Mouse (Mus musculus) liver, embryonic 13.5 days (tissue): ENCODE data around the gene Nop2. TPM values are rescaled to one million over a fixed set of nuclear protein-coding genes. Genes with fewer than 3 reads are reported as not detected.

Experiments
- ATAC-seq: fragments of 200-750 bp; cut with Nextera tagmentation; 2 replicates; pipeline ENCODE4 v1.8.0; 2017; ENCODE audit warnings: low read depth, mild to moderate bottlenecking, moderate number of reproducible peaks, moderate library complexity
- DNase-seq: peaks from one replicate; pipeline ENCODE4 v3.0.0; 2022
- H3K27ac ChIP-seq: fragments of 300-500 bp; sonication (generic); 2 replicates; pipeline ENCODE4 v1.5.1; 2015; ENCODE audit warnings: moderate library complexity, mild to moderate bottlenecking, inconsistent platforms
- H3K27me3 ChIP-seq: fragments of 300-500 bp; sonication (generic); 2 replicates; pipeline ENCODE4 v1.6.1; 2015; ENCODE audit warnings: mild to moderate bottlenecking, inconsistent platforms
- H3K36me3 ChIP-seq: fragments of 300-500 bp; sonication (generic); 2 replicates; pipeline ENCODE4 v1.6.1; 2015; ENCODE audit warnings: mild to moderate bottlenecking, inconsistent platforms
- H3K4me1 ChIP-seq: fragments of 300-500 bp; sonication (generic); replicated peaks from 2 replicates; pipeline ENCODE4 v1.6.1; 2015; ENCODE audit warnings: inconsistent platforms
- H3K4me2 ChIP-seq: fragments of 300-500 bp; sonication (generic); 2 replicates; pipeline ENCODE4 v1.6.1; 2015; ENCODE audit warnings: inconsistent platforms, mild to moderate bottlenecking, moderate library complexity
- H3K4me3 ChIP-seq: fragments of 300-500 bp; sonication (generic); replicated peaks from 2 replicates; pipeline ENCODE4 v1.5.1; 2015; ENCODE audit warnings: mild to moderate bottlenecking, inconsistent platforms
- H3K9ac ChIP-seq: fragments of 300-500 bp; sonication (generic); 2 replicates; pipeline ENCODE4 v1.6.1; 2015; ENCODE audit warnings: mild to moderate bottlenecking, inconsistent platforms
- H3K9me3 ChIP-seq: fragments of 300-500 bp; sonication (generic); replicated peaks from 2 replicates; pipeline ENCODE4 v1.6.1; 2016; ENCODE audit warnings: inconsistent platforms
- WGBS: fragments of 180-500 bp; shearing (Covaris S2); methylation state at CpG from one replicate; pipeline ENCODE4 v1.1.7; 2015; ENCODE audit not compliant: insufficient replicate concordance; 5-methylcytosine and 5-hydroxymethylcytosine counted together
- polyA plus RNA-seq: library from polyadenylated mRNA; unstranded; fragments of >200 nt; fragmentation: Nextera tagmentation; extraction: Ambion mirVana; gene quantifications from 2 replicates; pipeline ENCODE4 v1.2.1, GENCODE M21; 2015

The Nop2 gene
- 60.6 and 65.5 TPM in 2 replicates for polyA plus RNA-seq

DNA sequence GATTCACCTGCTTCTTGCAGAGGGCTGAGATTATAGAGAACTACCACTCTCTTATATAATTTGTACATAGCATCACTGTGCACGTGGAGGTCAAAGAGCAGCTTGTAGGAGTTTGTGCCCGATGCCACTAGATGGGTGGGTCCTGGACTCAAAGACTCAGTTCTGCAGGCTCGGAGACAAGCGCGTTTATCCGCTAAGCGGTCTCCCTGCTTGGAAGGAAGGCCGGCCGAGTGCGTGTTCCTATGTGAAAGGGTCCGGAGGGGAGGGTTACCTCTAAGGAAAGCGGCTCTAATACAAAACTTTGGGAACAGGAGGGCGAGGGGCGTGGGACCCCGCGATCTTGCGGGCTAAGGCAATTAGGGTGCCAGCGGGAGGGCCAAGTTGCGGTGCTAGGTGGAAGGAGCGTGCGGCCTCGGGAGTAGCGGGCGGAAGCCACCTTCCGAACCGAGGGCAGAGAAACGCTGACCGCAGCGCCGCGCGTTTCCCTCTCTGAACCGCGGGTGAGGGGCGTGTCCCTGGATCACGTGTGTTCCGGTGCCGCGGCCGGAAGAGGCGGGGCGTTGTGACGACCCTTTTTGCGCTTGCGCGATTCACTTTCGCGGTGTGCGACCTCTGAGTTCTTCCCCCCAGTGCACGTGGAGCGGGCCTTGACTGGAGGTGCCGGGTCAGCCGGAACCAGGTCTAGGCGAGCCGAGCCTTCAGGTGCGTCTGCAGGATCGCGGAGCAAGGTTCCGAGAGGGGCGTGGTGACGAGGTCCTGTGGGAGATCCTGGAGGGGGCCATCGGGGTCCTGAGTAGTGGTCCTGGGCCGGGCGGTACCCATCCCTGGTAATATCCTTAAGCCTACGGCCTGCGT is at the start of gene Nop2:
Gene Nop2 (plus strand): TSS at position 608 of the 855 bp plus-strand sequence.
- under 1% methylated on average over 66 of the region's 66 CpGs for WGBS
- Histone ChIP-seq H3K4me1 (peaks cover 33% of the 10 kb centered on the region), H3K36me3 (peaks cover 77% of the 10 kb centered on the region), H3K27ac (peak within 1 kb of the TSS; percentile 88), H3K9ac (peak within 1 kb of the TSS; percentile 88), H3K9me3 (no peaks in the 10 kb centered on the region), H3K4me2 (peak within 1 kb of the TSS; percentile 97), H3K27me3 (no peaks in the 10 kb centered on the region), H3K4me3 (peak within 1 kb of the TSS; percentile 95)
- ATAC-seq (peak; percentile 88), DNase-seq (peak; percentile 90)

DNA sequence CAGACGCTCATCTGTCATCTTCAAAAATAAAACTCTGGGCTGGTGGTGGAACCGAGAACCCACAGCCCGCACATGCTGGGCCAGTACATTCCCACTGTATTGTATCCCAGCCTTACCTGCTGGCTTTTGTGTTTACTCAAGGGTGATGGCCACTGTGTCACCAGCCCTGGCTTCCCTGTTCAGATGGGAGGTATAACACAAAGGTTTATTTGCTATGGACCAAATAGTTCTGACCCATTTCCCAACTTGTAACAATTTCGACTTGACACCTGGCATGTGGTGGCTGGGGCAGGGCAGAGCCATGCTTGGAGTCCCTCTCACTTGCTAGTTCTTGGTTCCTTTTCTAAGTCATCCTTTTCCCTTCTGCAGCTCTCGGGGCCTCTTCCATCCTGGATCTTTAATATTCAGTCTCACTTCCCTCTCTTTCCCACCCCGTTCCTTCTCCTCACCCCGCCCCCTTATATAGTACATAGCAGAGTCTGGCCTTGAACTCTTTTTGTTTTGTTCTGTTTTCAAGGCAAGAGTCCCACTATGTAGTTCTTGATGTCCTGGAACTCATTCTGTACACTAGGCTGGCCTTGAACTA is 48.8 kb upstream of the Nop2 start:
- Histone ChIP-seq H3K4me3 (no peak overlapping the region), H3K9ac (no peak overlapping the region), H3K27ac (no peak overlapping the region), H3K4me2 (no peak overlapping the region), H3K4me1 (peaks cover 25% of the 10 kb centered on the region), H3K27me3 (0 out of 2 replicates have a peak, but pooled peaks cover 4% of the 10 kb centered on the region), H3K9me3 (no peaks in the 10 kb centered on the region), H3K36me3 (no peaks in the 10 kb centered on the region)
- ATAC-seq (no peak), DNase-seq (no peak)
- WGBS: 72% methylated on average over 7 of the region's 7 CpGs

DNA sequence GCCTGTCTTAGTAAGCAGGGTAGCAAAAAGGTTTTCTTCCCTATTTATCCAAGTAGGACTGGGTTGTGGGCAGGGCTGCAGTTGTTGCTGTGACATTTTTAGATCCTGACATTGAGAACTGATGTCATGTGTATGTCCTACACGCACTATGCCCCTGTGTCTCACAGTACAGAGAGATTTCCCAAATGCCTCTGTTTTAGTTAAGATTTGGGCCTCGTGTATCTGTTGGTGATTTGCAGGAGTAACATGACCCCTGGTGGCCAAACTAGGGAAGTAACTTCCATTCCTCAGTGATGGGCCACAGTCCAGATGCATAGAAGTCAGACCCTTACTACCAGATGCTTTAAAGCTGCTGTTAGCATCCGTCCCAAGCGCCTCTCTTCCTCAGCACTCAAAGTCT is 47.3 kb upstream of the Nop2 start:
- peaks cover 38% of the 10 kb centered on the region for H3K4me1 ChIP-seq
- no peaks in the 10 kb centered on the region for H3K9me3 ChIP-seq
- ATAC-seq (no peak), DNase-seq (peak; percentile 59)
- 0 out of 2 replicates have a peak overlapping the region, but pooled peaks have one; percentile 4 for H3K27ac ChIP-seq
- WGBS: 11% methylated on average over 4 of the region's 4 CpGs
- no peaks in the 10 kb centered on the region for H3K36me3 ChIP-seq
- H3K4me2 ChIP-seq: no peak overlapping the region
- H3K27me3 ChIP-seq: 0 out of 2 replicates have a peak, but pooled peaks cover 4% of the 10 kb centered on the region
- H3K9ac ChIP-seq: no peak overlapping the region
- H3K4me3 ChIP-seq: no peak overlapping the region

DNA sequence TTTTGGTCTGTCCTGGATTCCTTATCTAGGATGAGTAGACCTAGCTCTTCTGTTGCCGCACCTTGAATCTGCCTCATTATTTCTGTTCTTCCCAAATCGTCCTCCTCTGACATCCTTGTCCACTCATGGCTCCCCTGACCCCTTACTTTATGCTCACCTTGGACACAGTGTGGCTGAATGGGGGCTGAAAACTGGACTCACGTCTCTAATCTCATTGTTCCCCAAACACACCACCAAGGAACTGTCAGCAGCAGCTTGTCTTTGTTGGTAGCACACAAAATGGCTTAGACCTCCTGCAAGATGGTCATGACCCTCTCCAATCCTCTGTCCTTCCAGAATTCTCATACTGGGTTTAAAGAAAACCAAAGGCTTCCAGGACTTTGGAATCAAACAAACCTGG is 43.8 kb upstream of the Nop2 start:
- Histone ChIP-seq H3K27me3 (no peaks in the 10 kb centered on the region), H3K27ac (peak overlapping the region; percentile 89), H3K36me3 (no peaks in the 10 kb centered on the region), H3K4me2 (no peak overlapping the region), H3K9ac (no peak overlapping the region), H3K4me3 (no peak overlapping the region), H3K9me3 (no peaks in the 10 kb centered on the region), H3K4me1 (peaks cover 38% of the 10 kb centered on the region)
- DNase-seq: no peak
- no peak for ATAC-seq
- WGBS: 54% methylated on average over 3 of the region's 3 CpGs

DNA sequence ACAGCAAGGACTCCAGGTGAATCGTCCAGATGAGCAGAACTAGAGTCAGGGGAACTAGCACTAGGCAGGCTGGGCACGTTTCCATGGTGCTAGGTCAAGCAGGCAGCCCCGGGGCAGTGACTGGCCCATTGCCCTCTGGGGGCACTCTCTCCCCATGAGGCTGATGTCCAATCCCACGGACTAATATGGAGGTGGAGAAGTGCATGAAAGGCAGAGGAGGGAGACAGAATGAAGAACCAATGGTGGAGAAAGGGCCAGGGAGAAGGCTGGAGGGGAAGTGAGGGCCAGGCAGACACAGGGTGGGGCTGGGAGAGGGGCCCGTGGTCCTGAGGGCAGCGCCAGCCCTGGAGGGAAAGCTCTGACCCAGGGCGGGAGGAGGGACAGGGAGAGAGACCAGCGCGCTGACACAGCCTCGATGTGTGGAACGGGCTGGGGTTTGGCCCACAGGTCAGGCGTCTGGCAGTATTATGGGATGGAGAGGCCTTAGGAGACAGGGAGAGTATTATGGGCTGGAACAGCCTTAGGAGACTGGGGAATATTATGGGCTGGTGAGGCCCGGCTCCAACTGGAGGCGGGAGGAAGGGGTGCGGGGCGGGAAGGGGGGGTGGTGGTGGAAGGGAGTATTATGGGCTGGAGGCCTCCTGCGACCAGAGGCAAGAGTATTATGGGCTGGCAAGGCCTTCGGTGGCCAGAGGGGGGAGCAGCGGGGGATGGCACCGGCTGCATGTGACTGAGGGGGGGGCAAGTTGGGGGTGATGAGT is 43.0 kb upstream of the Nop2 start:
- H3K4me3 ChIP-seq: peak overlapping the region; percentile 42
- no peaks in the 10 kb centered on the region for H3K27me3 ChIP-seq
- peak overlapping the region; percentile 67 for H3K4me2 ChIP-seq
- peak overlapping the region; percentile 89 for H3K27ac ChIP-seq
- H3K9ac ChIP-seq: peak overlapping the region; percentile 71
- DNase-seq (peak; percentile 66), ATAC-seq (peak; percentile 70)
- peaks cover 38% of the 10 kb centered on the region for H3K4me1 ChIP-seq
- 9% methylated on average over 20 of the region's 20 CpGs for WGBS
- no peaks in the 10 kb centered on the region for H3K9me3 ChIP-seq
- no peaks in the 10 kb centered on the region for H3K36me3 ChIP-seq

DNA sequence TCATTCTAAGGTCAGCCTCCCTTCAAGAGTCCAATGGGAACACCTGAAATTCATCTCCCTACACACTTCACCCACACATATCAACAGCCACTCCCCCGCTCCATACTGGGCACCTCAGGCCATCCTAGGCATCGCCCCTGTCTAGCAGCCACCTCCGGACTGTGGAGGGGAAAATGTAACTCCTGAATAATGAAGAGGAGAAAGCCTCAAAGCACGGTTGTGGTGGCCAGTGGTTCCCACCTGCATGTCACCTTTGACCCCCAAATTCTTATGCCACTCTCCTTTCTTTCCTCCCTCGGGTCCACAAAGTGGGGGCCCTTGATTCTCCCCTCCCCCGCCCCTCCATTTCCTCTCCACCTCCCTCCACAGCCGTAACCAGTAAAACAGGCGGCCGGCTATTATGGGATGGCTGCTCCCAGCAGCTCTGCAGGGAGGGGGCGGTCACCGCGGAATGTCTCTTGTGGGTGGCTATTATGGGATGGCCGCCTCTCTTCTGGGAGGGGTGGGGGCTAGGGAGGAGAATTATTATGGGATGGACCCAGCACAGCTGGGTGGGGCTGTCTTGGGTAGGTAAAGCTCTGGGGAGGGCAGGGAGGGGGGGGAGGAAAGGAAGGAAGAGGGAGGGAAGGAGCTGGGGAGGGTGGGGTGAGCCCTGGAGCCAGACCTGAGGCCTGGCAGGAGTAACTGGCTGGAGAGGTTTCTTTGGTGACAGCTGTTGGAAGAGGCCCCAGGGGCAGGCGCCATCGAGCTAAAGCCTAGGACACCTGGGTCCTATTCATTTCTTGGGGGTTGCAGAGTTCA is 42.0 kb upstream of the Nop2 start:
- 7% methylated on average over 15 of the region's 15 CpGs for WGBS

DNA sequence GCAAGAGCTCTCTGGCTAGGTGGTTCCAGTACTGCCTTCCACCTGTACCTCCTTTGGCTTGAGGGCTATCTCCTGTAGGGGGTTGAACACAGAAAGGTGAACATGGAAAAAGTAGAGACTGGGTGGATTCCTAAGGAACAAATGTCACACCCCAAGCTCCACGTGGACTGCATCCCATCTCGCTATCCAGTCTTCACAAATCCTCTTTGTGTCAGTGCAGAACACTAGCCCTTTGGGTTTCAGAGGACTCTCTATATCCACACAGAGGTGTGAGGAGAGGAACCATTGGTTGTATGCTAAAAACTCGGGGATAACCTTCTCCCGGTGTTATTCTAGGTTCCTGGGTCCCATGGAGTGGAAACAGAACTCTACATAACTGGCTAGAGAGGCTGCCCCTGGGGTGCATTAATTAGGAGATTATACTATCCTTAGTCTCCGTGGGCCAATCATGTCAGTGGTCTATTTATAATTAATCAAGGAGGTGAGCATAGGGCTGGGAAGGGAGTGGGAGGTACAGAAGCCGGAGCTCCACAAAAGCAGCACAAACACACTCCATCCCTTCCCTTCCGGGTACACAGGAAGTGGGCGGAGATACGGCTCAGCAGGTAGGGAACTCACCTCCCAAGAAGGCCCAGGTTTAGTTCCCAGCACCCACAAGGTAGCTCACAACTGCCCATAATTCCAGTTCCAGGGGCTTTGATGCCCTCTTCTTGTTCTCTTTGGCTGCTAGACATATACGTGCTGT is 41.2 kb upstream of the Nop2 start:
- H3K9me3 ChIP-seq: no peaks in the 10 kb centered on the region
- 57% methylated on average over 10 of the region's 10 CpGs for WGBS
- H3K4me3 ChIP-seq: peak overlapping the region; percentile 42
- no peak for DNase-seq
- peak overlapping the region; percentile 67 for H3K4me2 ChIP-seq
- H3K27ac ChIP-seq: peak overlapping the region; percentile 89
- no peaks in the 10 kb centered on the region for H3K36me3 ChIP-seq
- ATAC-seq: peak; percentile 7; the same call in 1 of the 2 replicates
- peaks cover 47% of the 10 kb centered on the region for H3K4me1 ChIP-seq
- no peaks in the 10 kb centered on the region for H3K27me3 ChIP-seq
- H3K9ac ChIP-seq: peak overlapping the region; percentile 71

More for the DNA sequence above, 42.0 kb upstream of the Nop2 start:
- DNase-seq: peak; percentile 79
- H3K4me1 ChIP-seq: peaks cover 39% of the 10 kb centered on the region
- no peaks in the 10 kb centered on the region for H3K9me3 ChIP-seq
- H3K4me2 ChIP-seq: peak overlapping the region; percentile 67
- H3K4me3 ChIP-seq: peak overlapping the region; percentile 42
- ATAC-seq: peak; percentile 70
- peak overlapping the region; percentile 89 for H3K27ac ChIP-seq
- no peaks in the 10 kb centered on the region for H3K27me3 ChIP-seq
- H3K9ac ChIP-seq: peak overlapping the region; percentile 71
- no peaks in the 10 kb centered on the region for H3K36me3 ChIP-seq

DNA sequence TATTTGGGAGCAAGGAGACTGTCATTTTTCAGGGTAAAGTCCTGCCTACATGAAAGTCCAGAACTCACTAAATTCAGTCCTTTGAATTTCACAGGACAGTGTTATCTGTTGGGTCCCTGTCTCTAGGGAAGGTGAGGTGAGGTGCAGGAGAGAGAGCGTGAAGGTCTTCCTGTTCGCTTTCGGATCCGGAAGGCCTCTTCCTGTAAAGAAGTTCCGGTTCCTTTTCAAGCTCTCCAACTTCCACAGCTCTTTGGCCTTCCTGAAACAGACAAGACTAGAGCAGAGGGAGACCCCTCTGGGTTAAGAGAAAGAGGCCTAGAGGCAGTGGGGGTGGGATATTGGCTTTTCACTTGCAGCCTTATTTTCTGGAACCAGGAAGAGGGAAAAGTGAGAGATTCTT is 39.3 kb upstream of the Nop2 start:
- Histone ChIP-seq H3K36me3 (no peaks in the 10 kb centered on the region), H3K4me1 (peaks cover 57% of the 10 kb centered on the region), H3K9me3 (no peaks in the 10 kb centered on the region), H3K4me2 (no peak overlapping the region), H3K4me3 (no peak overlapping the region), H3K27ac (peak overlapping the region; percentile 64), H3K9ac (no peak overlapping the region), H3K27me3 (no peaks in the 10 kb centered on the region)
- DNase-seq: no peak
- WGBS: 62% methylated on average over 5 of the region's 5 CpGs
- ATAC-seq: no peak

DNA sequence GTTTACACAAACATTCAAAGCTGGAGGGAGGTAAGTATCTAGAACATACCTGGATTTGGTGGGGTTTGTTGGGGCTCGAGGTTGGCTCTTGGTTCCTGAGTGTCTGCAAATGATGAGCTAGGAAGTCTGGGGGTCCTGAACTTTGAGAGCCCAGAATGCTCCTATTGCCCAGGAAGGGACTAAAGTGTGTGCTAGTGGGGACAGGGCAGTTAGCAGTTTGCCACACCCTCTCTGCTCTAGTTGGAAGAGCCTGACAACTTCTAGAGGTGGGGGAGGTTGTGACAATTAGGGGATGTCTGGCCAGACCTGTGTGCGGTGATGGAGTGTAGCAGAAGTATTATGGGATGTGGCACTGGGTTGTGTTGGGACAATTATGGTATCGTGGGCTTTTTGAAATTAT is 36.9 kb upstream of the Nop2 start:
- H3K4me1 ChIP-seq: peaks cover 65% of the 10 kb centered on the region
- DNase-seq (no peak), ATAC-seq (no peak)
- H3K27me3 ChIP-seq: no peaks in the 10 kb centered on the region
- H3K9ac ChIP-seq: 0 out of 2 replicates have a peak overlapping the region, but pooled peaks have one; percentile 4
- peaks cover 20% of the 10 kb centered on the region for H3K36me3 ChIP-seq
- H3K4me3 ChIP-seq: no peak overlapping the region
- H3K27ac ChIP-seq: peak overlapping the region; percentile 95
- H3K9me3 ChIP-seq: no peaks in the 10 kb centered on the region
- H3K4me2 ChIP-seq: 0 out of 2 replicates have a peak overlapping the region, but pooled peaks have one; percentile 98
- 35% methylated on average over 3 of the region's 3 CpGs for WGBS
